Mouse (Mus musculus): ENCODE results near the gene Dip2a. TPM values are rescaled to one million over a fixed set of nuclear protein-coding genes. Genes with fewer than 3 reads are reported as not detected.

Dip2a gene
- polyA plus RNA-seq, 1 experiment from 2014 or later = 9.5 TPM

DNA sequence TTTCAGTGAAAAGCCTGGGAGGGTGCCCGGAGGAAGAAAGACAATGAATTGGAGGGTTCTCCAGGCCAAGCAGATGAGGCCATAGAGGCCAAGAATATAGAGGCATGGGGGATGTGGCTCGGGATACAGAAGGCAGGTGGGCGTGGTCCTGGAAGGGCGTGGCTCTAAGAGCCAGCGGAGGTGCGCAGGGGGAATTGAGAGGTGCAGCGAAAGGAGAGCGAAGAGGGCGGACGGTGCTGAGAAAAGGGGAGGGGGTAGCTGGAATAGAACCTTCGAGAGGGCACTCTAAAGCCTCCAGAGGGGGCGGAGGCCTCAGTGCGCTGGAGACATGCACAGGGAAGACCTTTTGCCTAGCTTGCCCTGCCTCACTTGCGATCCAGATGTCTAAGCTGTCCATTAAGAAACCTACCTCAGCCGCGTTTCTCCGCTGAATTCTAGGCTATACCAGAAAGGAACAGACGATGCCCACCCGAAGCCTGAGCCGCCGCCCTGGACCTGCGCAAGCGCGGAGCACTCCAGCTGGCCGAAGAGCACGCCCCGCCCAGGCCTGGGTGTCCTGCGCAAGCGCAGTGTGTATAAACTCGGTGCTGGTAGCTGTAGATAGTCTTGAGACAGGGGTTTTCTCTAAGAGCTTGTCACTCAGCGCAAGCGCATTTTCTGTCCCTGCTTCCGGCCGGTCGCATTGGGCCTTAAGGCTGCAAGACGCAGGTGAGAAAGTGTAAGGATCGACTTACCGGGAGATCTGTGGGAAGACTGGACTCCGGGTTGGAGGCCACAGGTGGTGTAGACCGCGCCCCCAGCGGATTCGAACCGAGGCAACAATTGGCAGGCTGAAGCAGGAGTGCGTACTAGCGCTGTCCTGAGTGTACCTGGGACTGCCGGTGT lies 107.5 kb downstream of the Dip2a start, which contains the start of gene Prmt2:
Prmt2 (minus strand) TSS at position 525 of the 885 bp plus-strand sequence.
- Histone ChIP-seq H3K9ac (peak within 1 kb of the TSS; percentile 56), H3K27me3 (replicated peaks) (no peaks in the 10 kb centered on the region), H3K36me3 (0 out of 2 replicates have a peak, but pooled peaks cover 3% of the 10 kb centered on the region), H3K4me2 (peak within 1 kb of the TSS; percentile 84), H3K4me1 (peaks cover 5% of the 10 kb centered on the region; the same call in 1 of the 2 replicates), H3K27ac (peak within 1 kb of the TSS; percentile 88), H3K4me3 (replicated peaks) (peak within 1 kb of the TSS; percentile 84), H3K9me3 (no peaks in the 10 kb centered on the region)
- 1% methylated on average over 47 of the region's 47 CpGs for WGBS
- ATAC-seq (ENCODE audit: insufficient read depth, low FRiP score, low read depth) = peak; percentile 96

DNA sequence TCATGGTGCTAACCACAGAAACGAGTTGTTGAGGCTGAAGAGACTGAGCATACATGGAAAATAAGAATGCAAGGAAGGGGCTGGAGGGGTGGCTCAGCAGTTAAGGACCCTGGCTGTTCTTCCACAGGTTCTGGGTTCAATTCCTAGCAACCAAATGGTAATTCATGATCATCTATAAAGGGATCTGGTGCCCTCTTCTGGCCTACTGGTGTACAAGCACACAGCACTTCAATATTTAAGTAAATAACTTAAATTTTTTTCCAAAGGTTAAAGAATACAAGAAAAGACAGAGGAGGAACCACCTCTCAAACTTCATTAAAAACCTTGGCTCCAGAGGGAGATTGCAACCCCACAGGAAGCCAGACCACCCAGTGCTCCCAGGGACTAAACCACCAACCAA lies 115.5 kb downstream of the Dip2a start:
- no peaks in the 10 kb centered on the region for H3K27me3 ChIP-seq (replicated peaks)
- no peak overlapping the region for H3K9ac ChIP-seq
- ATAC-seq (ENCODE audit: insufficient read depth, low FRiP score, low read depth) = no peak
- H3K4me1 ChIP-seq = no peaks in the 10 kb centered on the region
- H3K9me3 ChIP-seq = no peaks in the 10 kb centered on the region
- 84% methylated on average over 1 of the region's 1 CpGs for WGBS
- H3K4me2 ChIP-seq = no peak overlapping the region
- no peak overlapping the region for H3K4me3 ChIP-seq (replicated peaks)
- H3K36me3 ChIP-seq = 0 out of 2 replicates have a peak, but pooled peaks cover 4% of the 10 kb centered on the region
- H3K27ac ChIP-seq = no peak overlapping the region

DNA sequence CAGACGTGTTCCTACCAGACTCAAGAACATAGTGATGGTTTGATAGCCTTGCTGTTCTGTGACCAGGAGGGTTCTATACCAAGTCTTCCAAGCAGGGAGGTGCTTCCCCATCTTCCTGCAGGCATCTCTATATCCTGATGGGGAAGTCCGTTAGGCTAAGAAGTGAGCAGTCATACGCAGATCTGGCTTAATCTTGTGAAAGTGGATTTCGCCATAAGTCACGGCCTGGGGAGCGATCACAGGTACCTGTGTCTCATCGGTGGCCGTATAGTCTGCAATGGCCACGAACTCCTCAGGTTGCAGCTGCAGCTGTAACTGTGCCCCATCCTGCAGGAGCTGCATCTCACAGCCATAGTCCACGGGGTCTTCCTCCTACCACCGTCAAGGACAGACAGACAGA lies 119.1 kb downstream of the Dip2a start:
- H3K9me3 ChIP-seq = no peaks in the 10 kb centered on the region
- WGBS = 91% methylated on average over 11 of the region's 11 CpGs
- no peak for ATAC-seq (ENCODE audit: insufficient read depth, low FRiP score, low read depth)
- no peak overlapping the region for H3K9ac ChIP-seq
- peaks cover 12% of the 10 kb centered on the region; the same call in 1 of the 2 replicates for H3K36me3 ChIP-seq
- H3K27me3 ChIP-seq (replicated peaks) = no peaks in the 10 kb centered on the region
- no peak overlapping the region for H3K27ac ChIP-seq
- no peak overlapping the region for H3K4me3 ChIP-seq (replicated peaks)
- no peaks in the 10 kb centered on the region for H3K4me1 ChIP-seq
- H3K4me2 ChIP-seq = no peak overlapping the region

DNA sequence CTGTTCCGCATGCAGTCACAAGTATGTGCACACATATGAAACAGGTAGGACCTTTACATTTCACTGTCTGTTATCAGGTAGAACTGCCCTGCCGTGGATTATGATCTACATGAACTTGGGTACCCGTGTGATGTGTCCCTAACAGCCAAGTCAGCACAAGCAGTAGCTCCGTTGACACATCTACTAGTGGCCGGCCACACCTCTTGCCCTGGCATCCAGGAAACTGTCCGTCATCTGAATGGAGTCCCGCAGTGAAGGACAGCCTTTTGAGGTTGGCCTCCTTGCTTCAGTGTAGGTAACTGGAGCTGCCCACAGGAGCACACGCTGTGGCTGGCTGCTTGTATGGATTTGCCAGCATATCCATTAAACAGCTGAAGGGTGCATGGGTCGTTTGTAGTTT lies 126.9 kb downstream of the Dip2a start:
- H3K9me3 ChIP-seq = no peaks in the 10 kb centered on the region
- 73% methylated on average over 9 of the region's 9 CpGs for WGBS
- no peak for ATAC-seq (ENCODE audit: insufficient read depth, low FRiP score, low read depth)
- H3K9ac ChIP-seq = no peak overlapping the region
- H3K36me3 ChIP-seq = peaks cover 39% of the 10 kb centered on the region
- H3K4me1 ChIP-seq = no peaks in the 10 kb centered on the region
- no peaks in the 10 kb centered on the region for H3K27me3 ChIP-seq (replicated peaks)
- no peak overlapping the region for H3K4me2 ChIP-seq
- no peak overlapping the region for H3K4me3 ChIP-seq (replicated peaks)
- H3K27ac ChIP-seq = no peak overlapping the region

DNA sequence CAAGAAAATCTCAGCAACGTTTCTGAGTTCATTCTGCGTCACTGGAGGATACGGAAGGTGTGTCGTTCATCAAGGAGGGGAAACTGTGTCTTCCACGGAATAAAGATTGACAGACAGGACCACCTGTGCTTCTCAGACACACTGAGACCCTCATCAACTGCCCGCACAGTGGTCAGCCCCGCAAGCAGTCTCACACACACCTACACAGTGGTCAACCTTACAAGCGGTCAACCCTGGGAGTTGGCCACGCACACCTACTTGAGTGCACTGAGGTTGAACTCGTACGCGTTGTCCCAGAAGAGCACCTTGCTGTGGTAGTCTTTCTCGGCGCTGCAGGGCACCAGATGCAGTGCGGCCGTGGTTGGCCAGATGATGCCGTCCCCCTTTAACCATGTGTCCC lies 128.0 kb downstream of the Dip2a start:
- no peaks in the 10 kb centered on the region for H3K4me1 ChIP-seq
- peaks cover 42% of the 10 kb centered on the region for H3K36me3 ChIP-seq
- H3K4me3 ChIP-seq (replicated peaks) = no peak overlapping the region
- no peaks in the 10 kb centered on the region for H3K9me3 ChIP-seq
- no peak overlapping the region for H3K27ac ChIP-seq
- WGBS = 96% methylated on average over 17 of the region's 17 CpGs
- no peak for ATAC-seq (ENCODE audit: insufficient read depth, low FRiP score, low read depth)
- H3K9ac ChIP-seq = no peak overlapping the region
- no peak overlapping the region for H3K4me2 ChIP-seq
- H3K27me3 ChIP-seq (replicated peaks) = no peaks in the 10 kb centered on the region

DNA sequence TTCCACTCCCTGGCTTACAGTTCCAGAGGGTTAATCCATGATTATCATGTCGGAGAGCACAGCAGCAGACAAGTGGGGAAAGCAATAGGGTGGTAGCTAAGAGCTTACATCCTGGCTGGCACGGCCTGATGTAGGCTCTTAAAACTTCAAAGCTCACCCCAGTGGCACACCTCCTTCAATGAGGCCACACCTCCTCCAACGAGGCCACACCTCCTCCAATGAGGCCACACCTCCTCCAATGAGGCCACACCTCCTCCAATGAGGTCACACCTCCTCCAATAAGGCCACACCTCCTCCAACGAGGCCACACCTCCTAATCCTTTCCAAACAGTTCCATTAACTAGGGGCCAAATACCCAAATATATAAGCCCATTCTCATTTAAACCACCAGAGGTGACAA lies 130.9 kb downstream of the Dip2a start:
- no peak overlapping the region for H3K27ac ChIP-seq
- 95% methylated on average over 4 of the region's 4 CpGs for WGBS
- no peaks in the 10 kb centered on the region for H3K9me3 ChIP-seq
- H3K36me3 ChIP-seq = peaks cover 38% of the 10 kb centered on the region
- H3K4me3 ChIP-seq (replicated peaks) = no peak overlapping the region
- H3K9ac ChIP-seq = no peak overlapping the region
- H3K4me1 ChIP-seq = no peaks in the 10 kb centered on the region
- no peak overlapping the region for H3K4me2 ChIP-seq
- ATAC-seq (ENCODE audit: insufficient read depth, low FRiP score, low read depth) = no peak
- no peaks in the 10 kb centered on the region for H3K27me3 ChIP-seq (replicated peaks)

DNA sequence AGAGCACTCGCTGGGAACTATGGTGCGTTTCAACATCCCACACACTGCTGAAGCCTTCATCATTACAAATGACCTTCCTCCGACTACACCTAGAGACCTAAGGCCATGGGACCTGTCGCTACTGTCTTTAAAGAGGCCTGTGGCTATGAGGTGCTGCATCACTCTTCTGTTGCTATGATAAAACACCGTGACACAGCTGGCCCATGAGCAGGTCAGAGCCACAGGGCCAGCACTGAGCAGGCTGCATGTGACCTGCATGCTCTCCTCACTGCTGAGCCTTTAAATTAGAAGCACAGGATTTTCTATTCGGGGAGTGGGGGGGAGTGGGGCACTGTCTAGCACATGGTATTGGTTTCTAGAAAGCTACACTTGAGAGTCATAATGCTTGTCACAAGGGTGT lies 133.0 kb downstream of the Dip2a start:
- Histone ChIP-seq H3K36me3 (peaks cover 42% of the 10 kb centered on the region), H3K9ac (no peak overlapping the region), H3K4me1 (no peaks in the 10 kb centered on the region), H3K27ac (no peak overlapping the region), H3K9me3 (no peaks in the 10 kb centered on the region), H3K27me3 (replicated peaks) (no peaks in the 10 kb centered on the region), H3K4me2 (no peak overlapping the region), H3K4me3 (replicated peaks) (no peak overlapping the region)
- 85% methylated on average over 6 of the region's 6 CpGs for WGBS
- no peak for ATAC-seq (ENCODE audit: insufficient read depth, low FRiP score, low read depth)

DNA sequence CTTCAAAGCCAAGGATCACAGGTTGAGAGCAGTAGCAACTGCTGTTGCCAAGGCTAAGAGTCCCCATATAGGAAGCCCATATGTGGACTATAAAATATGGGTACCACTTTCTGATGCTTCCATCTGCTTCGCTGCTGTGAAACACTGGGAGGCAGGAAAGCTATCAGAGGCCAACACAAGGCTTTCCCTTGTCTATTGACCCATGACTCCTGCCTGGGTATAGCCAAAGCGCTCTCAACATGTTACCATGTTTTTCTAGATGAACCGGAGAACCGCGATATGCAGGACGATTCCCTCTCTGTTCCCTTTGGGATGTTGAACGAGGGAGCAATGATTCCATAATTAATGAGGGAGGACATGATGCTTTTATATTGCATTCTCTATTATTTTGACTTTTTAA lies 134.3 kb downstream of the Dip2a start:
- 94% methylated on average over 7 of the region's 7 CpGs for WGBS
- no peaks in the 10 kb centered on the region for H3K9me3 ChIP-seq
- H3K4me1 ChIP-seq = no peaks in the 10 kb centered on the region
- ATAC-seq (ENCODE audit: insufficient read depth, low FRiP score, low read depth) = no peak
- no peak overlapping the region for H3K9ac ChIP-seq
- no peak overlapping the region for H3K27ac ChIP-seq
- no peak overlapping the region for H3K4me2 ChIP-seq
- no peak overlapping the region for H3K4me3 ChIP-seq (replicated peaks)
- peaks cover 34% of the 10 kb centered on the region for H3K36me3 ChIP-seq
- no peaks in the 10 kb centered on the region for H3K27me3 ChIP-seq (replicated peaks)

Other genes with a start within 250 kb of the Dip2a start
- 0.08 TPM in 1 of 2 replicates, not detected in the other for gene Slc5a4b, start 234.3 kb downstream of the Dip2a start, polyA plus RNA-seq (2015; fragmentation: Nextera tagmentation; extraction: Ambion mirVana)
- gene Slc5a4a, start 197.8 kb downstream of the Dip2a start, polyA plus RNA-seq (2015; fragmentation: Nextera tagmentation; extraction: Ambion mirVana) = not detected in 2 replicates
- gene Prmt2, start 107.4 kb downstream of the Dip2a start, polyA plus RNA-seq (2015; fragmentation: Nextera tagmentation; extraction: Ambion mirVana) = 48.4 and 51.3 TPM in 2 replicates
- gene S100b, start 91.4 kb downstream of the Dip2a start, polyA plus RNA-seq (2015; fragmentation: Nextera tagmentation; extraction: Ambion mirVana) = 2.5 and 2.8 TPM in 2 replicates
- gene AC141477.1, start 95.2 kb upstream of the Dip2a start, polyA plus RNA-seq (2015; fragmentation: Nextera tagmentation; extraction: Ambion mirVana) = 1.7 TPM in 1 of 2 replicates, not detected in the other
- 13.6 and 14.1 TPM in 2 replicates for gene Pcnt, start 97.5 kb upstream of the Dip2a start, polyA plus RNA-seq (2015; fragmentation: Nextera tagmentation; extraction: Ambion mirVana)
- not detected in 2 replicates for gene 2610028H24Rik, start 103.8 kb upstream of the Dip2a start, polyA plus RNA-seq (2015; fragmentation: Nextera tagmentation; extraction: Ambion mirVana)
- gene Mcm3ap, start 123.6 kb upstream of the Dip2a start, polyA plus RNA-seq (2015; fragmentation: Nextera tagmentation; extraction: Ambion mirVana) = 41.8 and 42.5 TPM in 2 replicates
- gene Ybey, start 123.8 kb upstream of the Dip2a start, polyA plus RNA-seq (2015; fragmentation: Nextera tagmentation; extraction: Ambion mirVana) = 5.4 and 5.6 TPM in 2 replicates
- 40.6 and 51.9 TPM in 2 replicates for gene Lss, start 186.3 kb upstream of the Dip2a start, polyA plus RNA-seq (2015; fragmentation: Nextera tagmentation; extraction: Ambion mirVana)
- gene Spatc1l, start 217.0 kb upstream of the Dip2a start, polyA plus RNA-seq (2015; fragmentation: Nextera tagmentation; extraction: Ambion mirVana) = 0.09 and 0.13 TPM in 2 replicates
- gene Ftcd, start 230.4 kb upstream of the Dip2a start, polyA plus RNA-seq (2015; fragmentation: Nextera tagmentation; extraction: Ambion mirVana) = 0.99 and 2.2 TPM in 2 replicates

Measured in stomach, embryonic 15.5 days (tissue).